ENCODE assay signal across 8 mouse cellular contexts in the genomic region with DNA sequence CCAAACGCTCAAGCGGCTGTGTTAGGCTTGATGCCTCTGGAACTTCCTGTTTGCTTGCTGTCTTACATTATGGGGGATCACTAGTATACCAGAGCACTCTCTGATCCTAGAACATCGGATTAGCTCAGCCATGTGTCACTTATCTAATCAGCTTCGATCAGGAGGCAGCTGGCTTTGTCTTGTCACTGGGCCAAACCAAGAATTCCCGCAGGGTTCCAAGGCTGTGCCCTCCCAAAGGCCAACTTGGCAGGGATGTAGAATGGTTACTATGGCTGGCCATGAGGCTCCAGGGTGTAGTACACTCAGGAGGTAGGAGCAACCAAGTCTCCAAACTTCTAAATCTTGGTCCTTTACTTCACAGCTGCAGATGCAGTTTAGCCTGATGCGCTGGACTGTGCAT. TPM values are rescaled to one million over a fixed set of nuclear protein-coding genes. Genes with fewer than 3 reads are reported as not detected.
DNase-seq lines count a peak whose midpoint lies in the region; ATAC-seq and TF ChIP-seq lines count a peak whose summit lies in the region.

No protein-coding gene starts in this region.

- H3K9me3 ChIP-seq in forebrain, embryonic 12.5 days: no peaks in the 10 kb centered on the region
- no peaks in the 10 kb centered on the region for H3K9me3 ChIP-seq in limb, embryonic 12.5 days

- no peak overlapping the region for H3K9ac ChIP-seq in liver, adult 2 months (ENCODE audit: low read depth, low read length)
- peak overlapping the region; percentile 88 for H3K9ac ChIP-seq in forebrain, embryonic 12.5 days
- H3K9ac ChIP-seq in limb, embryonic 12.5 days (replicated peaks): peak overlapping the region; percentile 93

- 26% methylated on average over 6 of the region's 6 CpGs for WGBS in liver, adult 2 months
- 30% methylated on average over 6 of the region's 6 CpGs for WGBS in forebrain, embryonic 12.5 days
- WGBS in limb, embryonic 12.5 days: 60% methylated on average over 6 of the region's 6 CpGs

- DNase-seq in liver, adult 2 months (ENCODE audit: extremely low read depth, low read depth, low spot score): peak; percentile 53
- DNase-seq in liver (no peak), adipocyte (ENCODE audit: low spot score) (peak; percentile 56)
- peak; percentile 91 for DNase-seq in retina, postnatal 1 day
- no peak for DNase-seq in right cerebral cortex, adult 18-20 months

- H3K4me3 ChIP-seq in liver, adult 2 months (ENCODE audit: insufficient read depth, low read depth, low read length): no peak overlapping the region
- H3K4me3 ChIP-seq in forebrain, embryonic 12.5 days (replicated peaks): peak overlapping the region; percentile 86
- peak overlapping the region; percentile 92 for H3K4me3 ChIP-seq in limb, embryonic 12.5 days (replicated peaks)

- no peaks in the 10 kb centered on the region for H3K27me3 ChIP-seq in liver, adult 2 months (ENCODE audit: control insufficient read depth, insufficient read depth, low read length)
- no peaks in the 10 kb centered on the region for H3K27me3 ChIP-seq in forebrain, embryonic 12.5 days
- H3K27me3 ChIP-seq in limb, embryonic 12.5 days: no peaks in the 10 kb centered on the region

- TF ChIP-seq POLR2A in liver, adult 2 months (IDR thresholded peaks at IDR 0.05; ENCODE audit: extremely low read depth, insufficient read depth, low read length): no peak

- no peaks in the 10 kb centered on the region for H3K36me3 ChIP-seq in liver, adult 2 months (ENCODE audit: control insufficient read depth, insufficient read depth, low read length)
- H3K36me3 ChIP-seq in forebrain, embryonic 12.5 days (replicated peaks): peaks cover 25% of the 10 kb centered on the region
- peaks cover 28% of the 10 kb centered on the region for H3K36me3 ChIP-seq in limb, embryonic 12.5 days

- no peaks in the 10 kb centered on the region for H3K79me2 ChIP-seq in liver, adult 2 months (ENCODE audit: control insufficient read depth, insufficient read depth, low read length)

- 0 out of 2 replicates have a peak, but pooled peaks cover 8% of the 10 kb centered on the region for H3K4me1 ChIP-seq in liver, adult 2 months (ENCODE audit: control insufficient read depth, insufficient read depth, low read length)
- peaks cover 28% of the 10 kb centered on the region for H3K4me1 ChIP-seq in forebrain, embryonic 12.5 days
- peaks cover 29% of the 10 kb centered on the region for H3K4me1 ChIP-seq in limb, embryonic 12.5 days (replicated peaks)

- H3K27ac ChIP-seq in liver, adult 2 months (replicated peaks; ENCODE audit: insufficient read depth, low read depth, low read length): peak overlapping the region; percentile 73
- H3K27ac ChIP-seq in forebrain, embryonic 12.5 days: peak overlapping the region; percentile 89
- H3K27ac ChIP-seq in limb, embryonic 12.5 days: peak overlapping the region; percentile 95

- ATAC-seq in forebrain, embryonic 12.5 days (ENCODE audit: low FRiP score): no peak
- ATAC-seq in limb, embryonic 12.5 days (ENCODE audit: insufficient number of reproducible peaks, insufficient read depth, low FRiP score, low TSS enrichment, low read depth): no peak
- no peak for ATAC-seq in megakaryocyte progenitor cell, adult 5-6 weeks (replicated peaks; ENCODE audit: poor library complexity)

- no peak for TF ChIP-seq CTCF in liver, adult 2 months (IDR thresholded peaks at IDR 0.05; ENCODE audit: low read depth, low read length)

- H3K4me2 ChIP-seq in forebrain, embryonic 12.5 days: peak overlapping the region; percentile 81
- H3K4me2 ChIP-seq in limb, embryonic 12.5 days: peak overlapping the region; percentile 84

RNA-seq across cellular contexts. Expression of a gene that starts 1.0 kb away (rescaled TPM):
- total RNA-seq in liver, adult 2 months (2014; rRNA removed): 1.0 and 3.0 TPM in 2 replicates
- polyA plus RNA-seq in liver, adult 2 months (2012; rRNA removed): 2.5 and 2.9 TPM in 2 replicates
- 43.7 and 46.0 TPM in 2 replicates for polyA plus RNA-seq in forebrain, embryonic 12.5 days (2016; fragmentation: Nextera tagmentation; extraction: Ambion mirVana)
- 52.3 and 52.7 TPM in 2 replicates for polyA plus RNA-seq in limb, embryonic 12.5 days (2016; fragmentation: Nextera tagmentation; extraction: Ambion mirVana)
- 52.4 and 62.0 TPM in 2 replicates for total RNA-seq in megakaryocyte progenitor cell, adult 5-6 weeks (2015)
- total RNA-seq in megakaryocyte progenitor cell, adult 5-6 weeks (2017): 40.8 and 49.6 TPM in 2 replicates

RNA-seq across cellular contexts. Expression of a gene that starts 9.9 kb away (rescaled TPM):
- 59.8 and 68.3 TPM in 2 replicates for total RNA-seq in liver, adult 2 months (2014; rRNA removed)
- 80.5 and 105 TPM in 2 replicates for polyA plus RNA-seq in liver, adult 2 months (2012; rRNA removed)
- 170 and 188 TPM in 2 replicates for polyA plus RNA-seq in forebrain, embryonic 12.5 days (2016; fragmentation: Nextera tagmentation; extraction: Ambion mirVana)
- polyA plus RNA-seq in limb, embryonic 12.5 days (2016; fragmentation: Nextera tagmentation; extraction: Ambion mirVana): 299 and 305 TPM in 2 replicates
- 258 and 268 TPM in 2 replicates for total RNA-seq in megakaryocyte progenitor cell, adult 5-6 weeks (2015)
- total RNA-seq in megakaryocyte progenitor cell, adult 5-6 weeks (2017): 117 and 152 TPM in 2 replicates

RNA-seq across cellular contexts. Expression of a gene that starts 15.6 kb away (rescaled TPM):
- 2.2 and 4.6 TPM in 2 replicates for total RNA-seq in liver, adult 2 months (2014; rRNA removed)
- polyA plus RNA-seq in liver, adult 2 months (2012; rRNA removed): 8.0 and 11.1 TPM in 2 replicates
- polyA plus RNA-seq in forebrain, embryonic 12.5 days (2016; fragmentation: Nextera tagmentation; extraction: Ambion mirVana): 4.7 and 4.9 TPM in 2 replicates
- 11.9 and 13.9 TPM in 2 replicates for polyA plus RNA-seq in limb, embryonic 12.5 days (2016; fragmentation: Nextera tagmentation; extraction: Ambion mirVana)
- 25.8 and 38.5 TPM in 2 replicates for total RNA-seq in megakaryocyte progenitor cell, adult 5-6 weeks (2015)
- 15.5 and 22.3 TPM in 2 replicates for total RNA-seq in megakaryocyte progenitor cell, adult 5-6 weeks (2017)

RNA-seq across cellular contexts. Expression of a gene that starts 44.5 kb away (rescaled TPM):
- total RNA-seq in liver, adult 2 months (2014; rRNA removed): 4.1 and 4.4 TPM in 2 replicates
- 4.4 and 6.6 TPM in 2 replicates for polyA plus RNA-seq in liver, adult 2 months (2012; rRNA removed)
- polyA plus RNA-seq in forebrain, embryonic 12.5 days (2016; fragmentation: Nextera tagmentation; extraction: Ambion mirVana): 4.2 and 5.0 TPM in 2 replicates
- 5.9 and 8.4 TPM in 2 replicates for polyA plus RNA-seq in limb, embryonic 12.5 days (2016; fragmentation: Nextera tagmentation; extraction: Ambion mirVana)
- total RNA-seq in megakaryocyte progenitor cell, adult 5-6 weeks (2015): 30.3 and 31.8 TPM in 2 replicates
- 32.2 and 33.1 TPM in 2 replicates for total RNA-seq in megakaryocyte progenitor cell, adult 5-6 weeks (2017)

RNA-seq across cellular contexts. Expression of a gene that starts 44.7 kb away (rescaled TPM):
- total RNA-seq in liver, adult 2 months (2014; rRNA removed): 7.4 and 14.5 TPM in 2 replicates
- polyA plus RNA-seq in liver, adult 2 months (2012; rRNA removed): 74.7 and 101 TPM in 2 replicates
- polyA plus RNA-seq in forebrain, embryonic 12.5 days (2016; fragmentation: Nextera tagmentation; extraction: Ambion mirVana): 42.2 and 44.2 TPM in 2 replicates
- 39.0 and 48.0 TPM in 2 replicates for polyA plus RNA-seq in limb, embryonic 12.5 days (2016; fragmentation: Nextera tagmentation; extraction: Ambion mirVana)
- total RNA-seq in megakaryocyte progenitor cell, adult 5-6 weeks (2015): 41.5 and 52.4 TPM in 2 replicates
- 18.0 and 27.9 TPM in 2 replicates for total RNA-seq in megakaryocyte progenitor cell, adult 5-6 weeks (2017)

Comparison
In these comparisons a context has a peak if more than half of its experiments do, and no peak if none do; other contexts are left out.
1. DNase-seq: peak in liver, adult 2 months (single experiment), adipocyte (single experiment) and retina, postnatal 1 day (single experiment); none in liver (single experiment) and right cerebral cortex, adult 18-20 months (single experiment).
2. RNA of a gene that starts 1.0 kb away (polyA plus RNA-seq): 52.3 to 52.7 TPM in limb, embryonic 12.5 days and 43.7 to 46.0 TPM in forebrain, embryonic 12.5 days; 2.5 to 2.9 TPM in liver, adult 2 months; every median in the first group is over 10 times any median in the second.
3. Peak in every context shown above with its lines, with median percentiles within 50 percentile points of each other: H3K27ac ChIP-seq.